Mouse (Mus musculus): ENCODE data around the gene Vill. TPM values are rescaled to one million over a fixed set of nuclear protein-coding genes. Genes with fewer than 3 reads are reported as not detected.

Vill gene
- polyA plus RNA-seq, 1 experiment from 2014 or later, result 17.2 TPM

- H3K9me3 ChIP-seq, result no peaks in the 10 kb centered on the region
- no peak overlapping the region for H3K27ac ChIP-seq
- H3K36me3 ChIP-seq, result no peaks in the 10 kb centered on the region
- no peak overlapping the region for H3K9ac ChIP-seq
- no peak overlapping the region for H3K4me2 ChIP-seq (replicated peaks)
- ATAC-seq, result no peak
- H3K4me3 ChIP-seq (replicated peaks), result no peak overlapping the region
- WGBS, result 61% methylated on average over 12 of the region's 12 CpGs
- no peaks in the 10 kb centered on the region for H3K27me3 ChIP-seq (replicated peaks)
- no peaks in the 10 kb centered on the region for H3K4me1 ChIP-seq (replicated peaks)
These were observed 57.2 kb downstream of the Vill start for GRCm38 (mm10) chr9:119109685-119110353.

GRCm38 (mm10) chr9:119110640-119111039, 58.1 kb downstream of the Vill start:
- no peak overlapping the region for H3K4me3 ChIP-seq (replicated peaks)
- peak; percentile 28; the same call in 1 of the 2 replicates for ATAC-seq

GRCm38 (mm10) chr9:119114911-119115310, 62.3 kb downstream of the Vill start:
- Histone ChIP-seq H3K9ac (no peak overlapping the region), H3K4me2 (replicated peaks) (no peak overlapping the region), H3K9me3 (no peaks in the 10 kb centered on the region), H3K27ac (no peak overlapping the region), H3K4me1 (replicated peaks) (no peaks in the 10 kb centered on the region), H3K36me3 (no peaks in the 10 kb centered on the region), H3K4me3 (replicated peaks) (no peak overlapping the region), H3K27me3 (replicated peaks) (no peaks in the 10 kb centered on the region)
- 86% methylated on average over 17 of the region's 17 CpGs for whole genome bisulfite sequencing
- ATAC-seq, result no peak

More at GRCm38 (mm10) chr9:119110640-119111039, 58.1 kb downstream of the Vill start:
- Histone ChIP-seq H3K9me3 (no peaks in the 10 kb centered on the region), H3K9ac (no peak overlapping the region), H3K4me2 (replicated peaks) (no peak overlapping the region), H3K36me3 (no peaks in the 10 kb centered on the region), H3K27me3 (replicated peaks) (no peaks in the 10 kb centered on the region), H3K27ac (no peak overlapping the region), H3K4me1 (replicated peaks) (no peaks in the 10 kb centered on the region)
- WGBS, result 41% methylated on average over 3 of the region's 3 CpGs

GRCm38 (mm10) chr9:119119409-119120167, 67.0 kb downstream of the Vill start:
- Histone ChIP-seq H3K27me3 (replicated peaks) (no peaks in the 10 kb centered on the region), H3K36me3 (no peaks in the 10 kb centered on the region), H3K9ac (no peak overlapping the region), H3K27ac (no peak overlapping the region), H3K4me1 (replicated peaks) (no peaks in the 10 kb centered on the region), H3K4me3 (replicated peaks) (no peak overlapping the region), H3K4me2 (replicated peaks) (no peak overlapping the region), H3K9me3 (no peaks in the 10 kb centered on the region)
- 84% methylated on average over 19 of the region's 19 CpGs for WGBS
- no peak for ATAC-seq

- no peak overlapping the region for H3K9ac ChIP-seq
- H3K27ac ChIP-seq, result no peak overlapping the region
- H3K4me2 ChIP-seq (replicated peaks), result no peak overlapping the region
These were observed 67.6 kb downstream of the Vill start for GRCm38 (mm10) chr9:119120168-119120560.

More at GRCm38 (mm10) chr9:119120168-119120560, 67.6 kb downstream of the Vill start:
- no peaks in the 10 kb centered on the region for H3K9me3 ChIP-seq
- no peaks in the 10 kb centered on the region for H3K36me3 ChIP-seq
- no peak overlapping the region for H3K4me3 ChIP-seq (replicated peaks)
- no peak for ATAC-seq
- 51% methylated on average over 3 of the region's 3 CpGs for WGBS
- no peaks in the 10 kb centered on the region for H3K4me1 ChIP-seq (replicated peaks)
- no peaks in the 10 kb centered on the region for H3K27me3 ChIP-seq (replicated peaks)

Other genes starting within 250 kb of the Vill start
- gene Ctdspl, start 126.3 kb upstream of the Vill start, polyA plus RNA-seq (2015; fragmentation: Nextera tagmentation; extraction: Ambion mirVana), result 16.9 and 18.4 TPM in 2 replicates
- gene Plcd1, start 40.7 kb downstream of the Vill start, polyA plus RNA-seq (2015; fragmentation: Nextera tagmentation; extraction: Ambion mirVana), result 16.8 and 18.7 TPM in 2 replicates
- gene Dlec1, start 49.7 kb downstream of the Vill start, polyA plus RNA-seq (2015; fragmentation: Nextera tagmentation; extraction: Ambion mirVana), result 0.51 and 0.72 TPM in 2 replicates
- gene Acaa1b, start 104.3 kb downstream of the Vill start, polyA plus RNA-seq (2015; fragmentation: Nextera tagmentation; extraction: Ambion mirVana), result 1.9 and 2.2 TPM in 2 replicates
- not detected in 2 replicates for gene Gm47289, start 106.4 kb downstream of the Vill start, polyA plus RNA-seq (2015; fragmentation: Nextera tagmentation; extraction: Ambion mirVana)
- gene Slc22a13, start 156.3 kb downstream of the Vill start, polyA plus RNA-seq (2015; fragmentation: Nextera tagmentation; extraction: Ambion mirVana), result not detected in 2 replicates

All from intestine, embryonic 15.5 days (tissue).